Mouse (Mus musculus): ENCODE data around the gene Jhy. TPM values are rescaled to one million over a fixed set of nuclear protein-coding genes. Genes with fewer than 3 reads are reported as not detected.
A peak's percentile ranks its signal among the peaks of the same experiment; 100 is the strongest.

Jhy gene
- polyA plus RNA-seq, 1 experiment: 0.03 TPM

DNA sequence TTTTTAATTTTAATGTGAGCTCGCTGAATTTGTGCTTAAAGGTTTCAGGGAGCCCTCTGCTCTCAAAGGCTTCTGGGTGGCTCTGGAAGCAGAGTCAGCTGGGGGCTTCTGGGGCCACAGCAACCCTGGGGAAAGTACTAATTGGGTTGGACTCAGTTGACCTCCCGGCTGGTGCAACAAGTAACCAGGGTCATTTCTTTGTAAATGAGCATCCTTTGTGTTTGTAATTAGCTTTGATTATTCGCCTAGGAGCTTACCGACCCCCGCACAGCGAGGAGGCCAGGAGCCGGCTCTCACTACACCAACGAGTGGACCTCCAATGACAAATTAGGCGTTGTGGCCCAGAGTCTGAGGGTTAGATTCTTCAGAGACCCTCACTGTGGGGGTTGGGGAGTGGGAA is 104.7 kb downstream of the Jhy start:
- TF ChIP-seq CTCF (conservative IDR thresholded peaks at IDR 0.05; ENCODE audit: insufficient read depth, insufficient read length, low read depth, low read length): no peak
- no peak for TF ChIP-seq POLR2A (IDR thresholded peaks at IDR 0.05; ENCODE audit: low read depth, low read length)
- Histone ChIP-seq H3K4me3 (ENCODE audit: insufficient read depth, low read depth, low read length) (no peak overlapping the region), H3K27ac (ENCODE audit: insufficient read depth, low read depth, low read length) (no peak overlapping the region), H3K36me3 (ENCODE audit: control insufficient read depth, insufficient read depth, low read length) (no peaks in the 10 kb centered on the region), H3K27me3 (replicated peaks; ENCODE audit: control insufficient read depth, insufficient read depth, low read length) (no peaks in the 10 kb centered on the region; the same call in 1 of the 2 replicates), H3K4me1 (ENCODE audit: control insufficient read depth, insufficient read depth, low read length) (peaks cover 3% of the 10 kb centered on the region; the same call in 1 of the 2 replicates)
- 19% methylated on average over 9 of the region's 9 CpGs for WGBS
- no peak for DNase-seq

GRCm38 (mm10) chr9:40858461-40859160 is 105.3 kb downstream of the Jhy start:
- Histone ChIP-seq H3K4me1 (ENCODE audit: control insufficient read depth, insufficient read depth, low read length) (peaks cover 3% of the 10 kb centered on the region; the same call in 1 of the 2 replicates), H3K27ac (ENCODE audit: insufficient read depth, low read depth, low read length) (no peak overlapping the region), H3K36me3 (ENCODE audit: control insufficient read depth, insufficient read depth, low read length) (no peaks in the 10 kb centered on the region), H3K27me3 (replicated peaks; ENCODE audit: control insufficient read depth, insufficient read depth, low read length) (no peaks in the 10 kb centered on the region; the same call in 1 of the 2 replicates), H3K4me3 (ENCODE audit: insufficient read depth, low read depth, low read length) (peak overlapping the region; percentile 46)
- DNase-seq: no peak
- TF ChIP-seq POLR2A (IDR thresholded peaks at IDR 0.05; ENCODE audit: low read depth, low read length) (no peak), CTCF (conservative IDR thresholded peaks at IDR 0.05; ENCODE audit: insufficient read depth, insufficient read length, low read depth, low read length) (no peak)
- 9% methylated on average over 21 of the region's 21 CpGs for WGBS

- TF ChIP-seq CTCF (conservative IDR thresholded peaks at IDR 0.05; ENCODE audit: insufficient read depth, insufficient read length, low read depth, low read length) (no peak), POLR2A (IDR thresholded peaks at IDR 0.05; ENCODE audit: low read depth, low read length) (no peak)
- Histone ChIP-seq H3K36me3 (ENCODE audit: control insufficient read depth, insufficient read depth, low read length) (no peaks in the 10 kb centered on the region), H3K4me1 (ENCODE audit: control insufficient read depth, insufficient read depth, low read length) (no peaks in the 10 kb centered on the region), H3K4me3 (ENCODE audit: insufficient read depth, low read depth, low read length) (no peak overlapping the region), H3K27me3 (replicated peaks; ENCODE audit: control insufficient read depth, insufficient read depth, low read length) (no peaks in the 10 kb centered on the region), H3K27ac (ENCODE audit: insufficient read depth, low read depth, low read length) (no peak overlapping the region)
- 48% methylated on average over 2 of the region's 2 CpGs for WGBS
- no peak for DNase-seq
Observed at GRCm38 (mm10) chr9:40851515-40851914, 112.4 kb downstream of the Jhy start.

Other genes with a start within 250 kb of the Jhy start
- gene Hspa8, start 163.1 kb downstream of the Jhy start, polyA plus RNA-seq (2012; rRNA removed): 3,384 and 3,621 TPM in 2 replicates
- gene Bsx, start 90.0 kb downstream of the Jhy start, polyA plus RNA-seq (2012; rRNA removed): not detected in 2 replicates
- gene Crtam, start 40.5 kb upstream of the Jhy start, polyA plus RNA-seq (2012; rRNA removed): 0.05 and 0.11 TPM in 2 replicates
- gene Ubash3b, start 197.6 kb upstream of the Jhy start, polyA plus RNA-seq (2012; rRNA removed): 2.3 and 2.9 TPM in 2 replicates